Mouse (Mus musculus) liver, postnatal 0 days (tissue): ENCODE measurements around the gene Aifm1.

ENCODE experiments used
- CTCF ChIP-seq: sonication (generic); IDR thresholded peaks from 2 replicates; pipeline ENCODE4 v1.5.1; 2016; ENCODE audit warnings: antibody characterized with exemption, low read depth
- EP300 ChIP-seq: IDR thresholded peaks from 2 replicates; pipeline ENCODE4 v1.6.1; 2016; ENCODE audit warnings: antibody characterized with exemption, low read depth, mild to moderate bottlenecking

GRCm38 (mm10) chrX:48454495-48454878, 58.9 kb downstream of the Aifm1 start:
- TF ChIP-seq CTCF (no peak), EP300 (no peak)
